Mouse (Mus musculus): ENCODE data around the gene Gm49392. TPM values are rescaled to one million over a fixed set of nuclear protein-coding genes. Genes with fewer than 3 reads are reported as not detected.

Gene Gm49392
- polyA plus RNA-seq, 1 experiment from 2014 or later, result 0.95 TPM

GRCm38 (mm10) chr13:60820486-60821175, 76.1 kb downstream of the Gm49392 start:
- H3K27me3 ChIP-seq (ENCODE audit: insufficient read depth, low read length), result no peaks in the 10 kb centered on the region
- no peak overlapping the region for H3K9ac ChIP-seq
- DNase-seq, result no peak
- no peaks in the 10 kb centered on the region for H3K4me1 ChIP-seq (ENCODE audit: insufficient read depth)
- WGBS, result 64% methylated on average over 3 of the region's 3 CpGs
- TF ChIP-seq CTCF (IDR thresholded peaks at IDR 0.05; ENCODE audit: low read depth), result no peak
- H3K4me2 ChIP-seq, result no peak overlapping the region
- ATAC-seq (ENCODE audit: insufficient read depth), result no peak
- no peak overlapping the region for H3K27ac ChIP-seq (ENCODE audit: low read depth)
- H3K9me3 ChIP-seq (ENCODE audit: low read depth, low read length), result no peaks in the 10 kb centered on the region
- H3K4me3 ChIP-seq (ENCODE audit: low read depth, low read length), result no peak overlapping the region
- H3K36me3 ChIP-seq (ENCODE audit: insufficient read depth), result no peaks in the 10 kb centered on the region

GRCm38 (mm10) chr13:60819469-60819868, 77.2 kb downstream of the Gm49392 start:
- peak; percentile 83 for DNase-seq
- no peaks in the 10 kb centered on the region for H3K36me3 ChIP-seq (ENCODE audit: insufficient read depth)

GRCm38 (mm10) chr13:60813722-60814121, 83.0 kb downstream of the Gm49392 start:
- Histone ChIP-seq H3K9me3 (ENCODE audit: low read depth, low read length) (no peaks in the 10 kb centered on the region), H3K27ac (ENCODE audit: low read depth) (no peak overlapping the region), H3K4me2 (no peak overlapping the region), H3K27me3 (ENCODE audit: insufficient read depth, low read length) (no peaks in the 10 kb centered on the region), H3K9ac (no peak overlapping the region), H3K4me3 (ENCODE audit: low read depth, low read length) (no peak overlapping the region), H3K4me1 (ENCODE audit: insufficient read depth) (no peaks in the 10 kb centered on the region), H3K36me3 (ENCODE audit: insufficient read depth) (no peaks in the 10 kb centered on the region)
- TF ChIP-seq CTCF (IDR thresholded peaks at IDR 0.05; ENCODE audit: low read depth), result no peak
- DNase-seq, result no peak
- ATAC-seq (ENCODE audit: insufficient read depth), result no peak
- 42% methylated on average over 1 of the region's 1 CpGs for WGBS

More at GRCm38 (mm10) chr13:60819469-60819868, 77.2 kb downstream of the Gm49392 start:
- H3K4me3 ChIP-seq (ENCODE audit: low read depth, low read length), result no peak overlapping the region
- no peaks in the 10 kb centered on the region for H3K4me1 ChIP-seq (ENCODE audit: insufficient read depth)
- H3K27me3 ChIP-seq (ENCODE audit: insufficient read depth, low read length), result no peaks in the 10 kb centered on the region
- no peak for ATAC-seq (ENCODE audit: insufficient read depth)
- no peak overlapping the region for H3K4me2 ChIP-seq
- TF ChIP-seq CTCF (IDR thresholded peaks at IDR 0.05; ENCODE audit: low read depth), result peak; percentile 67
- no peaks in the 10 kb centered on the region for H3K9me3 ChIP-seq (ENCODE audit: low read depth, low read length)
- WGBS, result 8% methylated on average over 7 of the region's 7 CpGs
- no peak overlapping the region for H3K9ac ChIP-seq
- H3K27ac ChIP-seq (ENCODE audit: low read depth), result no peak overlapping the region

- DNase-seq, result no peak
- no peaks in the 10 kb centered on the region for H3K36me3 ChIP-seq (ENCODE audit: insufficient read depth)
- H3K4me2 ChIP-seq, result no peak overlapping the region
- no peak for ATAC-seq (ENCODE audit: insufficient read depth)
- H3K9me3 ChIP-seq (ENCODE audit: low read depth, low read length), result no peaks in the 10 kb centered on the region
- H3K27me3 ChIP-seq (ENCODE audit: insufficient read depth, low read length), result no peaks in the 10 kb centered on the region
- no peaks in the 10 kb centered on the region for H3K4me1 ChIP-seq (ENCODE audit: insufficient read depth)
- H3K4me3 ChIP-seq (ENCODE audit: low read depth, low read length), result no peak overlapping the region
- WGBS, result 47% methylated on average over 6 of the region's 6 CpGs
- no peak overlapping the region for H3K9ac ChIP-seq
- TF ChIP-seq CTCF (IDR thresholded peaks at IDR 0.05; ENCODE audit: low read depth), result no peak
- no peak overlapping the region for H3K27ac ChIP-seq (ENCODE audit: low read depth)
Observed at GRCm38 (mm10) chr13:60812768-60813167, 83.9 kb downstream of the Gm49392 start.

- no peaks in the 10 kb centered on the region for H3K36me3 ChIP-seq (ENCODE audit: insufficient read depth)
- TF ChIP-seq CTCF (IDR thresholded peaks at IDR 0.05; ENCODE audit: low read depth), result no peak
- H3K4me1 ChIP-seq (ENCODE audit: insufficient read depth), result no peaks in the 10 kb centered on the region
- no peak for DNase-seq
- H3K27ac ChIP-seq (ENCODE audit: low read depth), result no peak overlapping the region
- ATAC-seq (ENCODE audit: insufficient read depth), result no peak
- no peaks in the 10 kb centered on the region for H3K27me3 ChIP-seq (ENCODE audit: insufficient read depth, low read length)
- no peaks in the 10 kb centered on the region for H3K9me3 ChIP-seq (ENCODE audit: low read depth, low read length)
- H3K4me3 ChIP-seq (ENCODE audit: low read depth, low read length), result no peak overlapping the region
- H3K9ac ChIP-seq, result no peak overlapping the region
- no peak overlapping the region for H3K4me2 ChIP-seq
- WGBS, result 69% methylated on average over 2 of the region's 2 CpGs
Observed at GRCm38 (mm10) chr13:60809690-60810089, 87.0 kb downstream of the Gm49392 start.

GRCm38 (mm10) chr13:60802749-60803148, 93.9 kb downstream of the Gm49392 start, which contains the start of gene Ctsll3:
Gene Ctsll3, minus strand, starts transcription at chr13:60802849.
- H3K36me3 ChIP-seq (ENCODE audit: insufficient read depth), result no peaks in the 10 kb centered on the region
- TF ChIP-seq CTCF (IDR thresholded peaks at IDR 0.05; ENCODE audit: low read depth), result no peak
- no peaks in the 10 kb centered on the region for H3K9me3 ChIP-seq (ENCODE audit: low read depth, low read length)
- ATAC-seq (ENCODE audit: insufficient read depth) (no peak), DNase-seq (no peak)
- H3K27me3 ChIP-seq (ENCODE audit: insufficient read depth, low read length), result no peaks in the 10 kb centered on the region
- no peaks in the 10 kb centered on the region for H3K4me1 ChIP-seq (ENCODE audit: insufficient read depth)
- H3K9ac ChIP-seq, result no peak within 1 kb of the TSS
- 58% methylated on average over 1 of the region's 1 CpGs for WGBS
- H3K27ac ChIP-seq (ENCODE audit: low read depth), result no peak within 1 kb of the TSS
- no peak within 1 kb of the TSS for H3K4me2 ChIP-seq
- no peak within 1 kb of the TSS for H3K4me3 ChIP-seq (ENCODE audit: low read depth, low read length)

Other genes starting within 250 kb of the Gm49392 start
- gene BC051665, start 110.5 kb downstream of the Gm49392 start, polyA plus RNA-seq (2014; fragmentation: Nextera tagmentation; extraction: Ambion mirVana), result not detected in 2 replicates
- gene Ctsll3, start 94.0 kb downstream of the Gm49392 start, polyA plus RNA-seq (2014; fragmentation: Nextera tagmentation; extraction: Ambion mirVana), result not detected in 2 replicates
- not detected in 2 replicates for gene 4930486L24Rik, start 32.4 kb downstream of the Gm49392 start, polyA plus RNA-seq (2014; fragmentation: Nextera tagmentation; extraction: Ambion mirVana)
- gene Ctla2b, start 553 bp upstream of the Gm49392 start, polyA plus RNA-seq (2014; fragmentation: Nextera tagmentation; extraction: Ambion mirVana), result 8.3 and 10.1 TPM in 2 replicates
- gene Tpbpb, start 8.0 kb upstream of the Gm49392 start, polyA plus RNA-seq (2014; fragmentation: Nextera tagmentation; extraction: Ambion mirVana), result not detected in 2 replicates
- not detected in 2 replicates for gene Gm49393, start 38.7 kb upstream of the Gm49392 start, polyA plus RNA-seq (2014; fragmentation: Nextera tagmentation; extraction: Ambion mirVana)
- gene Gm49391, start 39.7 kb upstream of the Gm49392 start, polyA plus RNA-seq (2014; fragmentation: Nextera tagmentation; extraction: Ambion mirVana), result 3.3 and 5.0 TPM in 2 replicates
- gene Ctla2a, start 39.7 kb upstream of the Gm49392 start, polyA plus RNA-seq (2014; fragmentation: Nextera tagmentation; extraction: Ambion mirVana), result 79.7 and 92.1 TPM in 2 replicates
- gene Tpbpa, start 45.1 kb upstream of the Gm49392 start, polyA plus RNA-seq (2014; fragmentation: Nextera tagmentation; extraction: Ambion mirVana), result not detected in 2 replicates
- gene Ctsj, start 109.1 kb upstream of the Gm49392 start, polyA plus RNA-seq (2014; fragmentation: Nextera tagmentation; extraction: Ambion mirVana), result not detected in 2 replicates
- not detected in 2 replicates for gene Ctsq, start 143.7 kb upstream of the Gm49392 start, polyA plus RNA-seq (2014; fragmentation: Nextera tagmentation; extraction: Ambion mirVana)

Data from lung, embryonic 14.5 days (tissue).